Mouse (Mus musculus): ENCODE results near the gene Spata17. TPM values are rescaled to one million over a fixed set of nuclear protein-coding genes. Genes with fewer than 3 reads are reported as not detected.

Gene Spata17
- polyA plus RNA-seq, 1 experiment from 2014 or later, result 2.9 TPM

DNA sequence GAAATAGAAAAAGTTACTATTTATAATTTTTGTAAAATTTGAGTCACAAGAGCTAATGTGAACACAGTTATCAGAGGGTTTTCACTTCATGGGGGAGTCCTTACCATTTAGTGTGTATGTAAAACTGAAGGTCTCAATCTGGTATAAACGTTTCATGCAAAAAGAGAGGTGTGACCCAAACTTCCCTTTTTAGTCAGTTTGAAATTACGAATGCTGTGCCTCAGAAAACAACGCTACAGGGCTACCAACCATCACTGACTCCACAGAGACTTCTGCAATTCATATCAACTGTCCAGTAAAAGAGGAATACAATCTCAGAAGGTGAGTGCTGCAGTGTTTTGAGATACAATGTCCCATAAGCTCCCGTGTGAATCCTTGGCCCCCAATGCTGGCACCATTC lies 175.5 kb downstream of the Spata17 start:
- H3K36me3 ChIP-seq (ENCODE audit: control insufficient read depth, insufficient read depth, low read length), result no peaks in the 10 kb centered on the region
- H3K27me3 ChIP-seq (replicated peaks; ENCODE audit: control insufficient read depth, insufficient read depth, low read length), result no peaks in the 10 kb centered on the region; the same call in 1 of the 2 replicates
- H3K4me3 ChIP-seq (ENCODE audit: low read length), result no peak overlapping the region
- no peaks in the 10 kb centered on the region for H3K4me1 ChIP-seq (ENCODE audit: control insufficient read depth, insufficient read depth, low read depth, low read length)
- H3K4me2 ChIP-seq (ENCODE audit: low read length), result no peak overlapping the region
- no peaks in the 10 kb centered on the region for H3K9me3 ChIP-seq (ENCODE audit: control insufficient read depth, low read length)
- no peak overlapping the region for H3K9ac ChIP-seq (ENCODE audit: low read depth, low read length)
- H3K27ac ChIP-seq (ENCODE audit: low read depth, low read length), result no peak overlapping the region
- WGBS, result 85% methylated on average over 4 of the region's 4 CpGs
- ATAC-seq, result no peak

GRCm38 (mm10) chr1:187035785-187036184 lies 179.5 kb downstream of the Spata17 start:
- Histone ChIP-seq H3K36me3 (ENCODE audit: control insufficient read depth, insufficient read depth, low read length) (no peaks in the 10 kb centered on the region), H3K9me3 (ENCODE audit: control insufficient read depth, low read length) (no peaks in the 10 kb centered on the region), H3K4me3 (ENCODE audit: low read length) (no peak overlapping the region), H3K4me2 (ENCODE audit: low read length) (no peak overlapping the region), H3K4me1 (ENCODE audit: control insufficient read depth, insufficient read depth, low read depth, low read length) (no peaks in the 10 kb centered on the region), H3K27me3 (replicated peaks; ENCODE audit: control insufficient read depth, insufficient read depth, low read length) (no peaks in the 10 kb centered on the region; the same call in 1 of the 2 replicates), H3K27ac (ENCODE audit: low read depth, low read length) (no peak overlapping the region), H3K9ac (ENCODE audit: low read depth, low read length) (no peak overlapping the region)
- ATAC-seq, result no peak
- 94% methylated on average over 4 of the region's 4 CpGs for WGBS

GRCm38 (mm10) chr1:187031796-187032195 lies 183.5 kb downstream of the Spata17 start:
- 39% methylated on average over 6 of the region's 6 CpGs for WGBS
- H3K9ac ChIP-seq (ENCODE audit: low read depth, low read length), result no peak overlapping the region
- H3K27me3 ChIP-seq (replicated peaks; ENCODE audit: control insufficient read depth, insufficient read depth, low read length), result no peaks in the 10 kb centered on the region; the same call in 1 of the 2 replicates
- no peak for ATAC-seq
- no peaks in the 10 kb centered on the region for H3K9me3 ChIP-seq (ENCODE audit: control insufficient read depth, low read length)
- H3K4me1 ChIP-seq (ENCODE audit: control insufficient read depth, insufficient read depth, low read depth, low read length), result no peaks in the 10 kb centered on the region
- no peak overlapping the region for H3K27ac ChIP-seq (ENCODE audit: low read depth, low read length)
- H3K36me3 ChIP-seq (ENCODE audit: control insufficient read depth, insufficient read depth, low read length), result no peaks in the 10 kb centered on the region
- H3K4me3 ChIP-seq (ENCODE audit: low read length), result no peak overlapping the region
- no peak overlapping the region for H3K4me2 ChIP-seq (ENCODE audit: low read length)

GRCm38 (mm10) chr1:187028841-187029240 lies 186.4 kb downstream of the Spata17 start:
- no peak for ATAC-seq
- Histone ChIP-seq H3K4me3 (ENCODE audit: low read length) (no peak overlapping the region), H3K4me1 (ENCODE audit: control insufficient read depth, insufficient read depth, low read depth, low read length) (no peaks in the 10 kb centered on the region), H3K27ac (ENCODE audit: low read depth, low read length) (no peak overlapping the region), H3K27me3 (replicated peaks; ENCODE audit: control insufficient read depth, insufficient read depth, low read length) (no peaks in the 10 kb centered on the region), H3K4me2 (ENCODE audit: low read length) (no peak overlapping the region), H3K36me3 (ENCODE audit: control insufficient read depth, insufficient read depth, low read length) (no peaks in the 10 kb centered on the region), H3K9ac (ENCODE audit: low read depth, low read length) (no peak overlapping the region), H3K9me3 (ENCODE audit: control insufficient read depth, low read length) (no peaks in the 10 kb centered on the region)
- WGBS, result 87% methylated on average over 6 of the region's 6 CpGs

- ATAC-seq, result no peak
- WGBS, result 80% methylated on average over 7 of the region's 7 CpGs
- Histone ChIP-seq H3K9ac (ENCODE audit: low read depth, low read length) (no peak overlapping the region), H3K27ac (ENCODE audit: low read depth, low read length) (no peak overlapping the region), H3K27me3 (replicated peaks; ENCODE audit: control insufficient read depth, insufficient read depth, low read length) (no peaks in the 10 kb centered on the region), H3K9me3 (ENCODE audit: control insufficient read depth, low read length) (no peaks in the 10 kb centered on the region), H3K4me2 (ENCODE audit: low read length) (no peak overlapping the region), H3K4me3 (ENCODE audit: low read length) (no peak overlapping the region), H3K4me1 (ENCODE audit: control insufficient read depth, insufficient read depth, low read depth, low read length) (no peaks in the 10 kb centered on the region), H3K36me3 (ENCODE audit: control insufficient read depth, insufficient read depth, low read length) (no peaks in the 10 kb centered on the region)
Observed at GRCm38 (mm10) chr1:187020011-187020410, 195.3 kb downstream of the Spata17 start.

DNA sequence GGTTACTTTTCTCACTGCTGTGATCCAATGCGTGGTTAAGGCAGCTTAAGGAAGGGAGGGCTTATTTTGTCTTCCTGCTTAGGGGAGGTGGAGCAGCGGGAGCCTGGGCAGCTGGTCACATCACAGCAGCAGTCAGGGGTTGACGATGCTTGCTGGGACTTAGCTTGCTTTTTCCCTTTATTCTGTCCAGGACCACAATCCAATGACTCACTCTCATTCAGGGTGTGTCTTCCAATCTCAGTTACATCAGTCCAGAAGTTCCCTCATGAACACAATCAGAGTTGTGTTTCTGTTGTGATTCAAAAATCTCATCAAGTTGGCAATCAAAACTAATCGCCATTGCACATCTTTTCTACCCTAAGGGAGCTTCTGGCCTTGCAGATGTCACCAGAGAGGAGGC lies 199.1 kb downstream of the Spata17 start:
- no peaks in the 10 kb centered on the region for H3K9me3 ChIP-seq (ENCODE audit: control insufficient read depth, low read length)
- H3K4me2 ChIP-seq (ENCODE audit: low read length), result no peak overlapping the region
- no peaks in the 10 kb centered on the region for H3K36me3 ChIP-seq (ENCODE audit: control insufficient read depth, insufficient read depth, low read length)
- no peaks in the 10 kb centered on the region for H3K27me3 ChIP-seq (replicated peaks; ENCODE audit: control insufficient read depth, insufficient read depth, low read length)
- no peak overlapping the region for H3K9ac ChIP-seq (ENCODE audit: low read depth, low read length)
- 55% methylated on average over 4 of the region's 4 CpGs for WGBS
- H3K4me1 ChIP-seq (ENCODE audit: control insufficient read depth, insufficient read depth, low read depth, low read length), result no peaks in the 10 kb centered on the region
- H3K27ac ChIP-seq (ENCODE audit: low read depth, low read length), result no peak overlapping the region
- no peak for ATAC-seq
- H3K4me3 ChIP-seq (ENCODE audit: low read length), result no peak overlapping the region

GRCm38 (mm10) chr1:187015673-187016072 lies 199.6 kb downstream of the Spata17 start:
- Histone ChIP-seq H3K4me3 (ENCODE audit: low read length) (no peak overlapping the region), H3K9ac (ENCODE audit: low read depth, low read length) (no peak overlapping the region), H3K4me2 (ENCODE audit: low read length) (no peak overlapping the region), H3K27ac (ENCODE audit: low read depth, low read length) (no peak overlapping the region), H3K9me3 (ENCODE audit: control insufficient read depth, low read length) (no peaks in the 10 kb centered on the region), H3K27me3 (replicated peaks; ENCODE audit: control insufficient read depth, insufficient read depth, low read length) (no peaks in the 10 kb centered on the region), H3K4me1 (ENCODE audit: control insufficient read depth, insufficient read depth, low read depth, low read length) (no peaks in the 10 kb centered on the region), H3K36me3 (ENCODE audit: control insufficient read depth, insufficient read depth, low read length) (no peaks in the 10 kb centered on the region)
- WGBS, result 86% methylated on average over 1 of the region's 1 CpGs
- no peak for ATAC-seq

- Histone ChIP-seq H3K4me1 (ENCODE audit: control insufficient read depth, insufficient read depth, low read depth, low read length) (no peaks in the 10 kb centered on the region), H3K9ac (ENCODE audit: low read depth, low read length) (no peak overlapping the region), H3K9me3 (ENCODE audit: control insufficient read depth, low read length) (no peaks in the 10 kb centered on the region), H3K27ac (ENCODE audit: low read depth, low read length) (no peak overlapping the region), H3K27me3 (replicated peaks; ENCODE audit: control insufficient read depth, insufficient read depth, low read length) (no peaks in the 10 kb centered on the region), H3K4me3 (ENCODE audit: low read length) (no peak overlapping the region), H3K36me3 (ENCODE audit: control insufficient read depth, insufficient read depth, low read length) (no peaks in the 10 kb centered on the region), H3K4me2 (ENCODE audit: low read length) (no peak overlapping the region)
- 93% methylated on average over 2 of the region's 2 CpGs for WGBS
- ATAC-seq, result no peak
Observed at GRCm38 (mm10) chr1:187014141-187014540, 201.1 kb downstream of the Spata17 start.

GRCm38 (mm10) chr1:187011601-187012000 lies 203.7 kb downstream of the Spata17 start:
- Histone ChIP-seq H3K9ac (ENCODE audit: low read depth, low read length) (no peak overlapping the region), H3K4me3 (ENCODE audit: low read length) (no peak overlapping the region), H3K27ac (ENCODE audit: low read depth, low read length) (no peak overlapping the region), H3K36me3 (ENCODE audit: control insufficient read depth, insufficient read depth, low read length) (no peaks in the 10 kb centered on the region), H3K9me3 (ENCODE audit: control insufficient read depth, low read length) (no peaks in the 10 kb centered on the region), H3K4me2 (ENCODE audit: low read length) (no peak overlapping the region), H3K27me3 (replicated peaks; ENCODE audit: control insufficient read depth, insufficient read depth, low read length) (no peaks in the 10 kb centered on the region), H3K4me1 (ENCODE audit: control insufficient read depth, insufficient read depth, low read depth, low read length) (no peaks in the 10 kb centered on the region)
- ATAC-seq, result 0 out of 2 replicates have a peak, but pooled peaks have one; percentile 40
- WGBS, result 67% methylated on average over 4 of the region's 4 CpGs

- WGBS, result 68% methylated on average over 11 of the region's 11 CpGs
- Histone ChIP-seq H3K27me3 (replicated peaks; ENCODE audit: control insufficient read depth, insufficient read depth, low read length) (no peaks in the 10 kb centered on the region), H3K4me3 (ENCODE audit: low read length) (no peak overlapping the region), H3K9ac (ENCODE audit: low read depth, low read length) (no peak overlapping the region), H3K4me1 (ENCODE audit: control insufficient read depth, insufficient read depth, low read depth, low read length) (no peaks in the 10 kb centered on the region), H3K9me3 (ENCODE audit: control insufficient read depth, low read length) (no peaks in the 10 kb centered on the region), H3K36me3 (ENCODE audit: control insufficient read depth, insufficient read depth, low read length) (no peaks in the 10 kb centered on the region), H3K27ac (ENCODE audit: low read depth, low read length) (no peak overlapping the region), H3K4me2 (ENCODE audit: low read length) (no peak overlapping the region)
- ATAC-seq, result no peak
Observed at GRCm38 (mm10) chr1:187010071-187010470, 205.2 kb downstream of the Spata17 start.

Measured in hindbrain, embryonic 16.5 days (tissue).